ENCODE assay signal across 13 mouse cellular contexts in the genomic region with DNA sequence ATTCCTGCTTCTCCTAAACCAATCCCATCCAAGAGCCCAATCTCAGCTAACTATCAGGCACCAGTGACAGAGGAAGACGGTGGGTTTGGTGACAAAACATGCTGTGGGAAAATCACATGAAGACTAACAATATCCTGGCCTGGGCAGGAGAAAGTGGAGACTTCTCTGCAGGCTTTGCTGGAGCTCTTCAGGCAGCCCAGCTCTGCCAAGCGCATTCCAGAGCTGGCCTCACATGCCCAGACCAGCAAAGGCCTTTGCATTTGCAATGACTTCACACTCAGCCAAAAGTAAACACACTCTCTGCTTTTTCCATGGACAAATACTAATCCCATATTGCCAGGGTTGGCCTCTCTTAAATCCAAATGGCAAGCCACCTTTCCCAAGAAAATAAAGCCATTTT.
A peak's percentile ranks its signal among the peaks of the same experiment; 100 is the strongest.
DNase-seq lines count a peak whose midpoint lies in the region; ATAC-seq lines count a peak whose summit lies in the region.
"Had no signal": no experiment of that assay in that cellular context is flagged by ENCODE, and none has a peak within 500 bp of the region (broad histone marks: within the 10 kb centered on the region; RNA-seq: fewer than 3 reads in every experiment).

No protein-coding gene starts in this region.

- peaks cover 55% of the 10 kb centered on the region for H3K36me3 ChIP-seq in heart, embryonic 14.5 days (ENCODE audit: control insufficient read depth, insufficient read depth, low read length)
- no peaks in the 10 kb centered on the region for H3K36me3 ChIP-seq in hindbrain, embryonic 10.5 days
- H3K36me3 ChIP-seq: midbrain, embryonic 15.5 days had no signal

- H3K27me3 ChIP-seq in heart, embryonic 14.5 days (ENCODE audit: control insufficient read depth, insufficient read depth, low read length): no peaks in the 10 kb centered on the region
- H3K27me3 ChIP-seq in hindbrain, embryonic 10.5 days (ENCODE audit: insufficient read depth, poor library complexity, severe bottlenecking): no peaks in the 10 kb centered on the region
- H3K27me3 ChIP-seq: forebrain, embryonic 15.5 days; midbrain, embryonic 15.5 days had no signal

- H3K27ac ChIP-seq in heart, embryonic 14.5 days (replicated peaks in 1 of 2; ENCODE audit: control insufficient read depth in 1 of 2, insufficient read depth in 1 of 2, low read depth in 2 of 2, low read length in 2 of 2): peak overlapping the region; percentile 4 to 43; a peak in 2 of 4 replicates
- H3K27ac ChIP-seq in hindbrain, embryonic 10.5 days: no peak overlapping the region
- H3K27ac ChIP-seq: macrophage; midbrain, embryonic 15.5 days had no signal

- H3K9ac ChIP-seq in heart, embryonic 14.5 days (ENCODE audit: low read length): no peak overlapping the region
- H3K9ac ChIP-seq: forebrain, embryonic 15.5 days; midbrain, embryonic 15.5 days had no signal

- H3K4me3 ChIP-seq in heart, embryonic 14.5 days (ENCODE audit: control insufficient read depth in 1 of 2, insufficient read depth in 1 of 2, low read depth in 1 of 2, low read length in 2 of 2): no peak overlapping the region
- H3K4me3 ChIP-seq in hindbrain, embryonic 10.5 days: no peak overlapping the region
- H3K4me3 ChIP-seq: forebrain, embryonic 15.5 days; midbrain, embryonic 15.5 days had no signal

- H3K9me3 ChIP-seq in heart, embryonic 14.5 days (ENCODE audit: control insufficient read depth, low read length): no peaks in the 10 kb centered on the region
- H3K9me3 ChIP-seq in hindbrain, embryonic 10.5 days: no peaks in the 10 kb centered on the region
- H3K9me3 ChIP-seq: forebrain, embryonic 15.5 days; midbrain, embryonic 15.5 days had no signal

- peaks cover 21 to 41% of the 10 kb centered on the region in 2 experiments for H3K4me1 ChIP-seq in heart, embryonic 14.5 days (ENCODE audit: control insufficient read depth in 2 of 2, insufficient read depth in 2 of 2, low read length in 2 of 2)
- 0 out of 2 replicates have a peak, but pooled peaks cover 11% of the 10 kb centered on the region for H3K4me1 ChIP-seq in hindbrain, embryonic 10.5 days (replicated peaks)
- H3K4me1 ChIP-seq: midbrain, embryonic 15.5 days had no signal

- H3K4me2 ChIP-seq in heart, embryonic 14.5 days (ENCODE audit: low read length): no peak overlapping the region
- H3K4me2 ChIP-seq: forebrain, embryonic 15.5 days; midbrain, embryonic 15.5 days had no signal

- ATAC-seq in heart, embryonic 14.5 days (ENCODE audit: insufficient number of reproducible peaks, insufficient read depth, low FRiP score, low read depth): no peak
- no peak for ATAC-seq in megakaryocyte progenitor cell, adult 5-6 weeks (replicated peaks; ENCODE audit: poor library complexity)
- no peak for ATAC-seq in erythroid progenitor cell, adult 5-6 weeks (replicated peaks; ENCODE audit: low FRiP score, poor library complexity, severe bottlenecking)
- ATAC-seq: forebrain, embryonic 15.5 days; midbrain, embryonic 15.5 days had no signal

- peak; percentile 92 for DNase-seq in heart, adult 11 months
- no peak for DNase-seq in heart, postnatal 25 days (ENCODE audit: low spot score)
- DNase-seq in 3T3-L1 (ENCODE audit: low read depth, low spot score): peak; percentile 41
- DNase-seq in lung, postnatal 10 days: peak; percentile 68
- no peak for DNase-seq in hindbrain, embryonic 10.5 days (ENCODE audit: low spot score)
- DNase-seq: B cell, adult 2 months; cerebellum, adult 2 months had no signal

- 33% methylated on average over 2 of the region's 2 CpGs for WGBS in heart, embryonic 14.5 days
- WGBS in hindbrain, embryonic 10.5 days: 80% methylated on average over 2 of the region's 2 CpGs

- intact Hi-C loops in heart, postnatal 25 days (cut with DNase I): no loop called here

Comparison
In these comparisons a context has a peak if more than half of its experiments do, and no peak if none do; other contexts are left out.
1. DNase-seq: peak in heart, adult 11 months (single experiment), 3T3-L1 (single experiment) and lung, postnatal 10 days (single experiment); none in heart, postnatal 25 days (single experiment) and hindbrain, embryonic 10.5 days (single experiment).